Comparison of ENCODE assay signal across 20 mouse cellular contexts in the genomic region with DNA sequence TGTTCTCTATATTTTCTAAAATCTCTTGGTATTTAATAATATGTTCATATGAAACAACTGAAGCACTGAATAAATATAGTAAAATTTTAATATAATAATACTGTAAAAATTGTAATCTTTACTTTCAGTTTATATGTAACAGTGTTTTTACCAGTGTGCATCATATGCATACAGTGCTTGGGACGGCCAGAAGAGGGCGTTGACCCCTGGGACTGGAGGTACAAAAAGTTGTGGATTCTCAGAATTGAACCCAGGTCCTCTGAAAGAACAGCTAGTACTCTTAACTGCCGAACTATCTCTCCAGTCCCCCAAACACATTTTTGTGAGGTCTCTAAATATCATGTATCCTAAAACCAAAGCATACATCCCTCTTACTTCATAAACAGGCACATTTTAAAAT.
A peak's percentile ranks its signal among the peaks of the same experiment; 100 is the strongest.
DNase-seq lines count a peak whose midpoint lies in the region; ATAC-seq and TF ChIP-seq lines count a peak whose summit lies in the region.
"Had no signal": no experiment of that assay in that cellular context is flagged by ENCODE, and none has a peak within 500 bp of the region (broad histone marks: within the 10 kb centered on the region; RNA-seq: fewer than 3 reads in every experiment).

No protein-coding gene starts in this region.

- no peak overlapping the region for H3K4me3 ChIP-seq in hindbrain, postnatal 0 days (ENCODE audit: low read length)
- no peak overlapping the region for H3K4me3 ChIP-seq in hindbrain, embryonic 14.5 days (replicated peaks; ENCODE audit: low read length)
- no peak overlapping the region for H3K4me3 ChIP-seq in lung, postnatal 0 days (ENCODE audit: low read depth, low read length)
- peak overlapping the region in 1 of 2 experiments; percentile 51; a peak in 2 of 4 replicates for H3K4me3 ChIP-seq in MEL (ENCODE audit: control insufficient read depth in 1 of 2, insufficient read depth in 1 of 2, low read depth in 2 of 2, low read length in 2 of 2)
- no peak overlapping the region for H3K4me3 ChIP-seq in thymus, adult 2 months (ENCODE audit: control insufficient read depth, insufficient read depth, low read length)
- H3K4me3 ChIP-seq: embryonic facial prominence, embryonic 12.5 days; forebrain, embryonic 15.5 days; heart, embryonic 10.5 days; hindbrain, embryonic 13.5 days had no signal

- TF ChIP-seq EP300 in lung, postnatal 0 days (IDR thresholded peaks at IDR 0.05) = no peak
- no peak; a peak in 1 of 4 replicates for TF ChIP-seq EP300 in MEL (IDR thresholded peaks at IDR 0.05; ENCODE audit: low read depth in 1 of 2, low read length in 2 of 2)

- no peaks in the 10 kb centered on the region for H3K27me3 ChIP-seq in hindbrain, postnatal 0 days (ENCODE audit: insufficient read depth, low read length)
- no peaks in the 10 kb centered on the region for H3K27me3 ChIP-seq in hindbrain, embryonic 14.5 days (ENCODE audit: control insufficient read depth, insufficient read depth, low read length)
- no peaks in the 10 kb centered on the region for H3K27me3 ChIP-seq in lung, postnatal 0 days (replicated peaks; ENCODE audit: insufficient read depth, low read length)
- no peaks in the 10 kb centered on the region for H3K27me3 ChIP-seq in MEL (ENCODE audit: control insufficient read depth in 1 of 2, insufficient read depth in 2 of 2, low read length in 2 of 2)
- no peaks in the 10 kb centered on the region for H3K27me3 ChIP-seq in thymus, adult 2 months (ENCODE audit: control insufficient read depth, insufficient read depth, low read length)
- H3K27me3 ChIP-seq: embryonic facial prominence, embryonic 12.5 days; forebrain, embryonic 15.5 days had no signal

- TF ChIP-seq RAD21 in MEL (IDR thresholded peaks at IDR 0.05; ENCODE audit: low read depth, low read length) = no peak; the same call in none of the 2 replicates

- TF ChIP-seq CTCF in hindbrain, postnatal 0 days (IDR thresholded peaks at IDR 0.05; ENCODE audit: low read depth) = peak; percentile 22
- 0 out of 2 replicates have a peak, but pooled peaks have one; percentile 5 for TF ChIP-seq CTCF in lung, postnatal 0 days (IDR thresholded peaks at IDR 0.05)
- peak; percentile 19 to 60 (median 47); a peak in 4 of 6 replicates for TF ChIP-seq CTCF in MEL (IDR thresholded peaks at IDR 0.05 in 2 of 3, conservative IDR thresholded peaks at IDR 0.05 in 1 of 3; ENCODE audit: control insufficient read depth in 1 of 3, insufficient read depth in 1 of 3, low read depth in 2 of 3, low read length in 3 of 3, poor library complexity in 1 of 3, severe bottlenecking in 1 of 3)
- no peak for TF ChIP-seq CTCF in thymus, adult 2 months (IDR thresholded peaks at IDR 0.05; ENCODE audit: borderline replicate concordance, control insufficient read depth, extremely low read depth, insufficient read depth, low read length, poor library complexity)

- no peaks in the 10 kb centered on the region for H3K4me1 ChIP-seq in hindbrain, postnatal 0 days (ENCODE audit: insufficient read depth, low read length)
- 0 out of 2 replicates have a peak, but pooled peaks cover 3% of the 10 kb centered on the region for H3K4me1 ChIP-seq in hindbrain, embryonic 14.5 days (replicated peaks; ENCODE audit: control insufficient read depth, insufficient read depth, low read length)
- H3K4me1 ChIP-seq in lung, postnatal 0 days (ENCODE audit: insufficient read depth, low read depth, low read length) = no peaks in the 10 kb centered on the region
- H3K4me1 ChIP-seq in MEL (ENCODE audit: control insufficient read depth in 1 of 2, insufficient read depth in 2 of 2, low read length in 2 of 2) = peaks cover 0 to 6% of the 10 kb centered on the region in 2 experiments; a peak in 2 of 4 replicates
- H3K4me1 ChIP-seq in thymus, adult 2 months (replicated peaks; ENCODE audit: control insufficient read depth, insufficient read depth, low read length) = no peaks in the 10 kb centered on the region
- H3K4me1 ChIP-seq: forebrain, embryonic 15.5 days had no signal

- H3K9ac ChIP-seq in hindbrain, postnatal 0 days (replicated peaks; ENCODE audit: low read length) = no peak overlapping the region
- no peak overlapping the region for H3K9ac ChIP-seq in hindbrain, embryonic 14.5 days
- no peak overlapping the region for H3K9ac ChIP-seq in lung, postnatal 0 days (replicated peaks; ENCODE audit: low read depth)
- no peak overlapping the region for H3K9ac ChIP-seq in MEL (ENCODE audit: control insufficient read depth, low read depth, low read length, poor library complexity, severe bottlenecking)
- H3K9ac ChIP-seq: embryonic facial prominence, embryonic 12.5 days; forebrain, embryonic 15.5 days; hindbrain, embryonic 13.5 days had no signal

- H3K36me3 ChIP-seq in hindbrain, postnatal 0 days (ENCODE audit: insufficient read depth, low read length) = no peaks in the 10 kb centered on the region
- H3K36me3 ChIP-seq in hindbrain, embryonic 14.5 days (replicated peaks; ENCODE audit: control insufficient read depth, insufficient read depth) = no peaks in the 10 kb centered on the region
- no peaks in the 10 kb centered on the region for H3K36me3 ChIP-seq in lung, postnatal 0 days (ENCODE audit: insufficient read depth, low read length)
- H3K36me3 ChIP-seq in MEL (ENCODE audit: control insufficient read depth in 1 of 2, insufficient read depth in 2 of 2, low read length in 2 of 2) = peaks cover 0 to 6% of the 10 kb centered on the region in 2 experiments; a peak in 2 of 4 replicates
- no peaks in the 10 kb centered on the region for H3K36me3 ChIP-seq in thymus, adult 2 months (ENCODE audit: control insufficient read depth, insufficient read depth, low read length)
- H3K36me3 ChIP-seq: embryonic facial prominence, embryonic 12.5 days; forebrain, embryonic 15.5 days; heart, embryonic 10.5 days; hindbrain, embryonic 13.5 days had no signal

- WGBS in hindbrain, postnatal 0 days = 86% methylated on average over 3 of the region's 3 CpGs
- WGBS in hindbrain, embryonic 14.5 days = 80% methylated on average over 3 of the region's 3 CpGs
- 75% methylated on average over 3 of the region's 3 CpGs for WGBS in lung, postnatal 0 days
- WGBS in thymus, adult 2 months = 96% methylated on average over 3 of the region's 3 CpGs

- no peaks in the 10 kb centered on the region for H3K79me2 ChIP-seq in MEL (ENCODE audit: control insufficient read depth, insufficient read depth, low read length, poor library complexity)

- ATAC-seq in hindbrain, postnatal 0 days = no peak
- no peak for ATAC-seq in hindbrain, embryonic 14.5 days (ENCODE audit: low FRiP score)
- ATAC-seq in lung, postnatal 0 days = no peak
- ATAC-seq: CD4-positive, CD25-positive, alpha-beta regulatory T cell, adult 4 months; forebrain, embryonic 15.5 days had no signal

- no peaks in the 10 kb centered on the region for H3K9me3 ChIP-seq in hindbrain, postnatal 0 days (ENCODE audit: low read length)
- H3K9me3 ChIP-seq in hindbrain, embryonic 14.5 days (ENCODE audit: control insufficient read depth, low read length) = no peaks in the 10 kb centered on the region
- H3K9me3 ChIP-seq in lung, postnatal 0 days (ENCODE audit: low read length) = no peaks in the 10 kb centered on the region
- no peaks in the 10 kb centered on the region for H3K9me3 ChIP-seq in MEL (replicated peaks; ENCODE audit: insufficient read depth, low read length)
- H3K9me3 ChIP-seq: embryonic facial prominence, embryonic 12.5 days; forebrain, embryonic 15.5 days; heart, embryonic 10.5 days; hindbrain, embryonic 13.5 days had no signal

- no peak for TF ChIP-seq POLR2A in MEL (IDR thresholded peaks at IDR 0.05; ENCODE audit: control insufficient read depth in 1 of 2, insufficient read depth in 1 of 2, low read depth in 1 of 2, low read length in 2 of 2, poor library complexity in 1 of 2)
- TF ChIP-seq POLR2A in thymus, adult 2 months (IDR thresholded peaks at IDR 0.05; ENCODE audit: control insufficient read depth, extremely low read depth, insufficient read depth, low read length, poor library complexity) = no peak

- H3K4me2 ChIP-seq in hindbrain, postnatal 0 days (ENCODE audit: low read depth, low read length) = no peak overlapping the region
- H3K4me2 ChIP-seq in hindbrain, embryonic 14.5 days (replicated peaks) = no peak overlapping the region
- H3K4me2 ChIP-seq in lung, postnatal 0 days (replicated peaks; ENCODE audit: low read depth, low read length) = no peak overlapping the region
- H3K4me2 ChIP-seq: embryonic facial prominence, embryonic 12.5 days; forebrain, embryonic 15.5 days; hindbrain, embryonic 13.5 days had no signal

- no peak overlapping the region for H3K27ac ChIP-seq in hindbrain, postnatal 0 days
- no peak overlapping the region for H3K27ac ChIP-seq in hindbrain, embryonic 14.5 days
- H3K27ac ChIP-seq in lung, postnatal 0 days (ENCODE audit: low read length) = no peak overlapping the region
- no peak overlapping the region for H3K27ac ChIP-seq in MEL (ENCODE audit: control insufficient read depth, low read depth, low read length)
- H3K27ac ChIP-seq in thymus, adult 2 months (ENCODE audit: control insufficient read depth, insufficient read depth, low read length) = no peak overlapping the region
- H3K27ac ChIP-seq: embryonic facial prominence, embryonic 12.5 days; forebrain, embryonic 15.5 days; heart, embryonic 10.5 days; hindbrain, embryonic 13.5 days had no signal

- no peak for DNase-seq in hindbrain, postnatal 0 days (ENCODE audit: low spot score)
- DNase-seq in hindbrain, embryonic 14.5 days (ENCODE audit: low spot score) = no peak
- no peak for DNase-seq in lung, postnatal 0 days (ENCODE audit: low spot score)
- DNase-seq in lung, postnatal 14 days = no peak
- peak; percentile 42 for DNase-seq in MEL (ENCODE audit: low read depth, low spot score)
- DNase-seq in thymus, adult 2 months = no peak
- no peak for DNase-seq in c-Kit-positive CD71-positive TER-119-positive erythroid progenitor cells, embryonic 14.5 days (ENCODE audit: low spot score)
- DNase-seq: adrenal gland, postnatal 10 days; B cell, adult 2 months; cerebellum, adult 11-12 months; cerebellum, adult 9-10 months; cerebellum, postnatal 25 days; gastrocnemius, postnatal 10 days; heart, adult 18-20 months; heart, postnatal 10 days had no signal

TF ChIP-seq in MEL, 35 proteins besides CTCF, POLR2A, EP300 and RAD21:
- no peak for TF ChIP-seq E2F4 (IDR thresholded peaks at IDR 0.05; ENCODE audit: borderline replicate concordance, low read depth, low read length)
- no peak for TF ChIP-seq TAL1 (IDR thresholded peaks at IDR 0.05; ENCODE audit: low read length)
- TF ChIP-seq ZC3H11A (IDR thresholded peaks at IDR 0.05; ENCODE audit: low read depth, low read length) = no peak
- TF ChIP-seq SMC3 (IDR thresholded peaks at IDR 0.05; ENCODE audit: low read depth, low read length) = peak; percentile 31; the same call in 1 of the 2 replicates
- TF ChIP-seq CHD2 (IDR thresholded peaks at IDR 0.05; ENCODE audit: low read length) = no peak
- no peak for TF ChIP-seq ZNF384 (IDR thresholded peaks at IDR 0.05; ENCODE audit: low read depth, low read length)
- no peak for TF ChIP-seq MYB (IDR thresholded peaks at IDR 0.05; ENCODE audit: low read depth, low read length)
